Mouse (Mus musculus) liver, embryonic 15.5 days (tissue): Measurements from ENCODE around the gene Zp3. TPM values are rescaled to one million over a fixed set of nuclear protein-coding genes. Genes with fewer than 3 reads are reported as not detected.

Experiments
- ATAC-seq: fragments of 200-750 bp; cut with Nextera tagmentation; 2 replicates; pipeline ENCODE4 v1.8.0; 2017; ENCODE audit warnings: moderate number of reproducible peaks, mild to moderate bottlenecking, moderate library complexity; ENCODE audit not compliant: insufficient read depth
- H3K27ac ChIP-seq: fragments of 300-500 bp; sonication (generic); replicated peaks from 2 replicates; pipeline ENCODE4 v1.5.1; 2015; ENCODE audit warnings: mild to moderate bottlenecking, inconsistent platforms
- H3K27me3 ChIP-seq: fragments of 300-500 bp; sonication (generic); 2 replicates; pipeline ENCODE4 v1.6.1; 2015; ENCODE audit warnings: mild to moderate bottlenecking, inconsistent platforms
- H3K36me3 ChIP-seq: fragments of 300-500 bp; sonication (generic); replicated peaks from 2 replicates; pipeline ENCODE4 v1.6.1; 2015; ENCODE audit warnings: moderate library complexity, mild to moderate bottlenecking, inconsistent platforms
- H3K4me1 ChIP-seq: fragments of 300-500 bp; sonication (generic); replicated peaks from 2 replicates; pipeline ENCODE4 v1.6.1; 2015; ENCODE audit warnings: inconsistent platforms
- H3K4me2 ChIP-seq: fragments of 300-500 bp; sonication (generic); 2 replicates; pipeline ENCODE4 v1.6.1; 2015; ENCODE audit warnings: moderate library complexity, mild to moderate bottlenecking, inconsistent platforms
- H3K4me3 ChIP-seq: fragments of 300-500 bp; sonication (generic); replicated peaks from 2 replicates; pipeline ENCODE4 v1.5.1; 2015; ENCODE audit warnings: mild to moderate bottlenecking, inconsistent platforms
- H3K9ac ChIP-seq: fragments of 300-500 bp; sonication (generic); 2 replicates; pipeline ENCODE4 v1.6.1; 2015; ENCODE audit warnings: moderate library complexity, mild to moderate bottlenecking, inconsistent platforms
- H3K9me3 ChIP-seq: fragments of 300-500 bp; sonication (generic); replicated peaks from 2 replicates; pipeline ENCODE4 v1.6.1; 2016; ENCODE audit warnings: inconsistent platforms
- WGBS: fragments of 180-500 bp; shearing (Covaris S2); methylation state at CpG from one replicate; pipeline ENCODE4 v1.1.7; 2015; ENCODE audit warnings: mixed read lengths; ENCODE audit not compliant: insufficient replicate concordance; 5-methylcytosine and 5-hydroxymethylcytosine counted together
- polyA plus RNA-seq: library from polyadenylated mRNA; unstranded; fragments of >200 nt; fragmentation: Nextera tagmentation; extraction: Ambion mirVana; gene quantifications from 2 replicates; pipeline ENCODE4 v1.2.1, GENCODE M21; 2015

The Zp3 gene
- polyA plus RNA-seq, 1 experiment from 2014 or later, result not detected

- peaks cover 16% of the 10 kb centered on the region; the same call in 1 of the 2 replicates for H3K36me3 ChIP-seq
- no peak overlapping the region for H3K9ac ChIP-seq
- 37% methylated on average over 1 of the region's 1 CpGs for WGBS
- ATAC-seq, result no peak
- H3K4me3 ChIP-seq, result no peak overlapping the region
- no peaks in the 10 kb centered on the region for H3K27me3 ChIP-seq
- H3K27ac ChIP-seq, result no peak overlapping the region
- H3K4me1 ChIP-seq, result peaks cover 5% of the 10 kb centered on the region; the same call in 1 of the 2 replicates
- H3K4me2 ChIP-seq, result no peak overlapping the region
- H3K9me3 ChIP-seq, result no peaks in the 10 kb centered on the region
Measured at GRCm38 (mm10) chr5:136035285-136035684, 55.4 kb downstream of the Zp3 start.

GRCm38 (mm10) chr5:136036667-136037066 is 56.8 kb downstream of the Zp3 start:
- Histone ChIP-seq H3K27ac (no peak overlapping the region), H3K27me3 (no peaks in the 10 kb centered on the region), H3K4me1 (peaks cover 9% of the 10 kb centered on the region), H3K4me2 (no peak overlapping the region), H3K4me3 (no peak overlapping the region), H3K36me3 (0 out of 2 replicates have a peak, but pooled peaks cover 7% of the 10 kb centered on the region), H3K9me3 (no peaks in the 10 kb centered on the region), H3K9ac (no peak overlapping the region)
- 44% methylated on average over 1 of the region's 1 CpGs for WGBS
- no peak for ATAC-seq

Other genes starting within 250 kb of the Zp3 start
- gene Tmem120a, start 235.7 kb upstream of the Zp3 start, polyA plus RNA-seq, result 17.8 and 18.9 TPM in 2 replicates
- not detected in 2 replicates for gene Styxl1, start 201.7 kb upstream of the Zp3 start, polyA plus RNA-seq
- 302 and 306 TPM in 2 replicates for gene Mdh2, start 201.6 kb upstream of the Zp3 start, polyA plus RNA-seq
- gene Srrm3, start 173.2 kb upstream of the Zp3 start, polyA plus RNA-seq, result 0.02 TPM in 1 of 2 replicates, not detected in the other
- gene Hspb1, start 92.2 kb upstream of the Zp3 start, polyA plus RNA-seq, result 12.6 and 16.1 TPM in 2 replicates
- gene Ywhag, start 45.5 kb upstream of the Zp3 start, polyA plus RNA-seq, result 60.9 and 65.4 TPM in 2 replicates
- 1.6 and 1.8 TPM in 2 replicates for gene Ssc4d, start 5.6 kb upstream of the Zp3 start, polyA plus RNA-seq
- gene Dtx2, start 14.7 kb downstream of the Zp3 start, polyA plus RNA-seq, result 6.7 and 6.9 TPM in 2 replicates
- 3.3 and 3.8 TPM in 2 replicates for gene Upk3b, start 58.4 kb downstream of the Zp3 start, polyA plus RNA-seq
- 0.08 TPM in 1 of 2 replicates, not detected in the other for gene Upk3bl, start 74.4 kb downstream of the Zp3 start, polyA plus RNA-seq
- 2.1 and 2.2 TPM in 2 replicates for gene Rasa4, start 103.8 kb downstream of the Zp3 start, polyA plus RNA-seq
- gene Polr2j, start 136.5 kb downstream of the Zp3 start, polyA plus RNA-seq, result 111 and 129 TPM in 2 replicates
- 34.1 and 37.2 TPM in 2 replicates for gene Lrwd1, start 156.0 kb downstream of the Zp3 start, polyA plus RNA-seq
- gene Alkbh4, start 156.0 kb downstream of the Zp3 start, polyA plus RNA-seq, result 12.0 and 15.1 TPM in 2 replicates
- 3.4 and 4.4 TPM in 2 replicates for gene Orai2, start 190.6 kb downstream of the Zp3 start, polyA plus RNA-seq
- gene Prkrip1, start 218.9 kb downstream of the Zp3 start, polyA plus RNA-seq, result 16.5 and 22.5 TPM in 2 replicates